Mouse (Mus musculus) embryo, embryonic 9.5 days (tissue): ENCODE results near the gene AA986860.

Experiments used
- DNase-seq: peaks from one replicate; pipeline ENCODE4 v3.0.0-alpha.2; 2017; ENCODE audit errors: extremely low spot score

Gene AA986860

DNA sequence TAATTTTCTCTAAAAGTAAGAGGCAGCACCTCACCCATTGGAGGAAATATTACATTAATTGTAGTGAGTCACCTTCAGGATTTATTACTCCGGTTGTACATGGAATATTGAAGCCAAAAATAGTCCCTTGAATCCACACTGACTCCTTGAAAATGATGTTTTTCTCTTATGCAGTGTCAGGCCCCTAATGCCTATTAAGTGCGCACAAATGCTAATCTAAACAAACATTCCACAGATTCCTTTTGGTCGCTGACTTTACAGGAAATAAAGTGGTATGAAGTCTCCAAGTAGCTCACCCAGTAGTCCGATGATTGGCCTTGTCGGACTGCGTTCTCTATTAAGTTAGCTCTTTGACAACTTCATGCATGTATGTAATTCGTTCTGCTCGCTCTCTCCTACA lies 3.1 kb downstream of the AA986860 start:
- no peak for DNase-seq

GRCm38 (mm10) chr1:130737411-130737881 lies 5.7 kb downstream of the AA986860 start:
- no peak for DNase-seq

GRCm38 (mm10) chr1:130737916-130738315 lies 6.1 kb downstream of the AA986860 start:
- DNase-seq: no peak

GRCm38 (mm10) chr1:130738551-130739106 lies 6.9 kb downstream of the AA986860 start:
- no peak for DNase-seq

DNA sequence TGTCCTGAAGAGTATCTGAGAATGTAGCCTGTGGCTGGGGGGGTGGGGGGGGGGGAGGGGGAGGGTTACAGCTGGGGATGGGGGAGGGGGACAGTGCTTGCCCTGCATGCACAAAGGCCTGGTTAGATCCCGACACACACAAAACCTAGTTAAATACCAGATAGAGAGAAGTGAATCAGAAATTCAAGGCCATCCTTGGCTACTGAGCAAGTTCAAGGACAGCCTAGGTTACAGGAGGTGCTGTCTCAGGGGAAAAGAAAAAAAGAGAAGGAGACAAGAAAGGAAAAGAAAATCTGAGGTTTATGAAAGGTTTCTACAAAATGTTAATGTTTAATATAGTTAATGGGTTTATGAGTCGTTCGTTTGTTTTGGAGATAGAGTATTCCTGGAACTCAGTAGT lies 7.9 kb downstream of the AA986860 start:
- no peak for DNase-seq

DNA sequence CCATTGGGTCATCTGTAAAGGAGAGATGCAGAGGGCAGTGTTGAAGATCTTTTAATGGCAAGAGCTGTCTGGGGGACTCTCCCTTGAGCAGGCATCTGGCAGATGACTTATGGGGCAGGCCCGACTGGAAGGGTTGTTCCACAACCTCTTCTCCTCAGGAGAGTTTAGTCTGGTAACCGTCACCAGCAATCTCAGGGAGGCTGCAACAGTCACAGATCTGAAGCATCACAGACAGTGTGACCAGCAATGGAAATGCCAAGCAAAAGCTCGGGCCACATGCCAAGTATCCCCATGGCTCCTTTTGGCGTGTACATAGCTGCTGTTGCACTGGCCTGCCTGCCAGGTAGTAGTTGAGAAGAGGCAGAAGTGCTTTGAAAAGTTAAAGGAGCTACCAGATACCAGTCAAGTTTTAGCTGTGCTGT lies 8.5 kb downstream of the AA986860 start:
- no peak for DNase-seq

- DNase-seq: no peak
Measured at GRCm38 (mm10) chr1:130740781-130741720, 9.3 kb downstream of the AA986860 start.

- no peak for DNase-seq
Measured at GRCm38 (mm10) chr1:130742201-130742600, 10.4 kb downstream of the AA986860 start.

GRCm38 (mm10) chr1:130743775-130744174 lies 12.0 kb downstream of the AA986860 start:
- no peak for DNase-seq

DNA sequence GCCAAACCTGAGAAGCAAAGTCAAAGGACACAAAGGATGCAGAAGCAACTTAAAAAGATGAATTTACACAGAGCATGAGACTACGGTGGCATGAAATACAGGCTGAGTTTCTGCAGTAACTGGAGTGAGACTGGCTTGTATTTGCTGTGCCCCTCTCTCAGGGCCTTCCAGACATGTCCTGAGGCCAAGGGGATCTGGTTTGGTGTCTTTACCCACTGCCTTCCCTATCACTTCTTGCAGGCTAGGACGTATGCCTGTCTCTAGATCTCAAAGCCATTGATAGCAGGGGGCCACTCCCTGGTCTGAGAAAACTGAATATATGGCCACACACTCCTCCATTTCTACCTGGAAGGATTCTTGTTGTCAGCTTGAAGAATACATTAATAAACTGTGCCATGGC lies 12.4 kb downstream of the AA986860 start:
- DNase-seq: no peak

DNA sequence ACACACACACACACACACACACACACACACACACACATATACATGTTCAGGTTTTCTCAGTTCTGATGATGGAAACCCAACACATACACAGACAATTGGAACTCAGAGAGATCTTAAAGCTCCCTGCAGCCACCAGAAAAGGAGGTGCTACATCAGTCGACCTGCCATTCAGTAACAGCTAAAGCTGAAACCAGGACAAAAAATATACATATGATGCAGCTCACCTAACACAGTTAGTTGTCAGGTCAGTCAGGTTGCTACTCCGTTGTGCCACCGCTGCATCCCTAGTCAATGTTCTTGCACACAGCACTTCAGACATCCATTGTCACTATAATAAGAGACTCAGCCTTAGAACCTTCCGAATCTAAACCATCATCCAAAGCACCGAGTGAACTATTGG lies 13.2 kb downstream of the AA986860 start:
- DNase-seq: no peak

GRCm38 (mm10) chr1:130745591-130745990 lies 13.8 kb downstream of the AA986860 start:
- DNase-seq: no peak

DNA sequence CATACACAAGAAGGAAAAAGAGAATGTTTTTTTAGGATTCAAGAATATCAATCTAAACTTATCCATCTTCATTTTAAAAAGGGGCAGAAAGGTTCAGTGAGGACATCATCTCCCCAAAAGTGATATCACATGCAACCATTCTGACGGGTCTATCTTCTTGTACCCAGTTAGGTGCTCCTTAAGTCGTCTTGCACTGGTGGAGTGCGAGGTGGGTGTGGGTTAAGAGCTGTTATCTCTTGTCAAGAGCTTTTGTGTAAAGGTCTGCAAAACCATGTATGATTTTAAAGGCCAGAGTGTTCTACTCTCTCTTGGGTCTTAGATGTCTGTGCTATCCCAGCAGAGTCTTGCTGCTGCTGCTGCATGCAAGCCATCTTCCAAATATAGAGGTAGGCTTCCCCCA lies 15.0 kb downstream of the AA986860 start:
- no peak for DNase-seq

DNA sequence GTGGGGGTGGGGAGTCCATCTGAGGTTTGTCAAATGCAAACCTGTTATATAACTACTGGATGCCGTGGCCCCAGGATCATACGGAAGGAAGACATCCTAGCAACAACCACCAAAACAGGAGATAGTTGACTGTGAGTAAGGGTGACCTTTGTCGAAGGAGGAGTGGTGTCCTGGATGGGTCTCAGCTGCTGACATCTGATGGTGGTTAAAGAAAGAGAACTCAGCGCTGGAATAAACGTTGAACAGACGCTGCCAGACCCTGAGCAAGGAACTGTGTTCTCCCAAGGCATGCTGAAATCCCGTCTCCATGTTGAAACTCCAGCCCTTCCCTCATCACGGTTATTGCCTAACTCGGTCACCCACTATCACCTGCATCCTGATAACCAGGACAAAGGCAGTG lies 27.9 kb downstream of the AA986860 start:
- no peak for DNase-seq

DNA sequence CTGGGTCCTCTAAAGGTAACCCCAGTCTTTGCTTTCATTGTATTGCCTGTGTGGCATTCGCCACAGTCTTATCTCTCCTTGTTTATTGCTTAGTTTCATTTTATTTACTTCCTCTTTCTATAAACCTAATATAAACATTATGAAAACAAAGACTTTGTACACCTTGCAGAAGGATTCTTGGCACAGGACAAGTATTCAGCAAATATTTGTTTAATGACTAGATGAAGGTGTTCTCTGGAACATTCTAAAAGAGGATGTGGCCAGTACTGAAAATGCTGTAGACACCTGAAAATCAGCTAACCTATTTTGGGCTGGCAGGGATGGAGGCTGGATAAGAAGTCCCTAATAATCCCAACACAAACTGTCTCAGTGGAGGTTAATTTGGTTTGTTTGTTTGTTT lies 29.8 kb downstream of the AA986860 start:
- DNase-seq: no peak

GRCm38 (mm10) chr1:130762045-130762760 lies 30.4 kb downstream of the AA986860 start:
- no peak for DNase-seq

GRCm38 (mm10) chr1:130764027-130764461 lies 32.3 kb downstream of the AA986860 start:
- DNase-seq: no peak

- DNase-seq: no peak
Measured at GRCm38 (mm10) chr1:130767066-130767465, 35.3 kb downstream of the AA986860 start.

DNA sequence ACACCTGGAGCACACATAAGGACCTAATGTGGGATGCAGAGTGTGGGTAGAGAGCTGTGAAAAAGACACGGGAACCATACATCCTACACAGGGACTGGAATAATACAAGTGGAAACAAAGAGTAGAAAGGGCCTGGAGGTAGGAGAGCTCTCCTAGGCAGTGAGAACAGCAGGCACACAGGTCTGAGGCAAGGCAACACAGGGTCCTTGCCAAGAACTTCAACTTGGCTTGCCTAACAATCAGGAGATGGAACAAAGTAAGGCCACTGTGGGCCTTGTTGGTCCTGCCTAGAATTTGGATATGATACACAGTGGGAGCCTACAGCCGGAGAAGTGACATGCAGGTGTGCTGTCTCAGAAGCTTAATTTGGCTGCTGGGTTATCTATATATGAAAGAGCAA lies 38.1 kb downstream of the AA986860 start:
- DNase-seq: no peak

DNA sequence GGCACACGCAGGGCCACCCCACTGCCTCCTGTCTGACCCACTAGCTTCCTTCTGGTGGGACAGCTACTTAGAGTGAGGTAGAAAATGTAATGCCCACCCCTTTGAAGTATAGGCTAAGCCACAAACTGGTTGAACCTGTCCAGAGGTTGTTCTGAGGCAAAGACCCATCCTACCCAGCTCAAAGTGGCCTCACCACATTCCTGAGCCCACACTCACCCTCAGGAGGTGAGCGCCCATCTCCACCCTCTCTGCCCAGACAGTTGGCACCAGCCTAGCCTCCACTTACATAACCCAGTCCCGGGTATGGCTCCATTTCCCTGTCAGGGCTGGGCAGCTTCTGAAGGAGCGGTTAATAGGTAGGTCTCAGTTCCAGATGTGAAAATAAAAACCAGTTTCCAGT lies 38.7 kb downstream of the AA986860 start:
- DNase-seq: no peak

GRCm38 (mm10) chr1:130770981-130771494 lies 39.3 kb downstream of the AA986860 start:
- no peak for DNase-seq

GRCm38 (mm10) chr1:130775234-130775633 lies 43.5 kb downstream of the AA986860 start:
- no peak for DNase-seq
